ENCODE assay signal across 8 mouse cellular contexts in the genomic region with DNA sequence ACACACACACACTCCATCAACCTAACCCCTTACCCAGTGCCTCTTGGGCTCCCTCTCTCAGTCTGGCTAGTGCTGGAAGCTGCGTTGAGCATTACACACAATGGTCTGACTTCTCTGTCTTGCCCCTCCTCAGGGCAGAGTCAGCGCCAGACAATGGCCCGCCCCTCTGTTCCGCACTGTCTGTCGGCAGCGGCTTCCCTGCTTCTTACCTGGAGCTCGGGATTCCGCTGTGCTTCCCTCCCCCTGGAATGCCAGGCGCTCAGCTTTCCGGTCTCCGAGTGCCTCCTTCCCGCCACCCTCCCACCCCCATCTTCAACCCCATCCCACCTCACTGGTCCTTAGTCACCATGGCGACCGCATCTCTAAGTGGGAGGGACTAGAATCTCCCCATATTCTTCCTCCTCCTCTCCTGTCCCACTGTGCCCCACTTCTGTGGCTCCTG. TPM values are rescaled to one million over a fixed set of nuclear protein-coding genes. Genes with fewer than 3 reads are reported as not detected.
DNase-seq lines count a peak whose midpoint lies in the region; ATAC-seq lines count a peak whose summit lies in the region.

No protein-coding gene starts in this region.

- 3% methylated on average over 14 of the region's 14 CpGs for WGBS in heart, embryonic 15.5 days
- 2% methylated on average over 14 of the region's 14 CpGs for WGBS in hindbrain, embryonic 13.5 days
- under 1% methylated on average over 14 of the region's 14 CpGs for WGBS in midbrain, embryonic 16.5 days

- no peaks in the 10 kb centered on the region for H3K36me3 ChIP-seq in heart, embryonic 15.5 days
- peaks cover 11% of the 10 kb centered on the region for H3K36me3 ChIP-seq in hindbrain, embryonic 13.5 days
- H3K36me3 ChIP-seq in midbrain, embryonic 16.5 days (ENCODE audit: control insufficient read depth, insufficient read depth, low read length) = no peaks in the 10 kb centered on the region

- H3K27me3 ChIP-seq in heart, embryonic 15.5 days = peaks cover 49% of the 10 kb centered on the region
- H3K27me3 ChIP-seq in hindbrain, embryonic 13.5 days = 0 out of 2 replicates have a peak, but pooled peaks cover 5% of the 10 kb centered on the region
- no peaks in the 10 kb centered on the region for H3K27me3 ChIP-seq in midbrain, embryonic 16.5 days (ENCODE audit: control insufficient read depth, insufficient read depth, low read depth, low read length)

- H3K4me1 ChIP-seq in heart, embryonic 15.5 days (replicated peaks) = peaks cover 14% of the 10 kb centered on the region
- H3K4me1 ChIP-seq in hindbrain, embryonic 13.5 days (replicated peaks) = peaks cover 48% of the 10 kb centered on the region
- H3K4me1 ChIP-seq in midbrain, embryonic 16.5 days (ENCODE audit: control insufficient read depth, insufficient read depth, low read length) = peaks cover 25% of the 10 kb centered on the region

- no peak overlapping the region for H3K27ac ChIP-seq in heart, embryonic 15.5 days
- H3K27ac ChIP-seq in hindbrain, embryonic 13.5 days = peak overlapping the region; percentile 88
- peak overlapping the region; percentile 80 for H3K27ac ChIP-seq in midbrain, embryonic 16.5 days (ENCODE audit: low read length)

- H3K9ac ChIP-seq in heart, embryonic 15.5 days = no peak overlapping the region
- peak overlapping the region; percentile 82 for H3K9ac ChIP-seq in hindbrain, embryonic 13.5 days
- H3K9ac ChIP-seq in midbrain, embryonic 16.5 days (ENCODE audit: low read depth, low read length) = peak overlapping the region; percentile 75

- no peak for DNase-seq in heart, adult 9 months (ENCODE audit: low spot score in 2 of 2)
- DNase-seq in brain, embryonic 18.5 days (ENCODE audit: low read depth, low spot score) = peak; percentile 56
- DNase-seq in cerebellum, adult 8-10 months = no peak
- no peak for DNase-seq in thymus, postnatal 10 days (ENCODE audit: low spot score in 2 of 2)
- no peak for DNase-seq in urinary bladder, postnatal 4 days (ENCODE audit: low spot score in 2 of 2)

- H3K4me2 ChIP-seq in heart, embryonic 15.5 days = 0 out of 2 replicates have a peak overlapping the region, but pooled peaks have one; percentile 15
- peak overlapping the region; percentile 84 for H3K4me2 ChIP-seq in hindbrain, embryonic 13.5 days
- H3K4me2 ChIP-seq in midbrain, embryonic 16.5 days (ENCODE audit: low read length) = peak overlapping the region; percentile 82

- H3K9me3 ChIP-seq in heart, embryonic 15.5 days (replicated peaks) = no peaks in the 10 kb centered on the region
- H3K9me3 ChIP-seq in hindbrain, embryonic 13.5 days = no peaks in the 10 kb centered on the region
- H3K9me3 ChIP-seq in midbrain, embryonic 16.5 days (replicated peaks; ENCODE audit: control insufficient read depth, low read length, poor library complexity, severe bottlenecking) = no peaks in the 10 kb centered on the region

- ATAC-seq in heart, embryonic 15.5 days (replicated peaks; ENCODE audit: insufficient number of reproducible peaks, insufficient read depth, low FRiP score, low read depth) = no peak
- ATAC-seq in hindbrain, embryonic 13.5 days (ENCODE audit: low FRiP score) = peak; percentile 80
- ATAC-seq in midbrain, embryonic 16.5 days = peak; percentile 87

- no peak overlapping the region for H3K4me3 ChIP-seq in heart, embryonic 15.5 days
- H3K4me3 ChIP-seq in hindbrain, embryonic 13.5 days = peak overlapping the region; percentile 50
- H3K4me3 ChIP-seq in midbrain, embryonic 16.5 days (ENCODE audit: low read depth, low read length) = peak overlapping the region; percentile 56

RNA-seq across cellular contexts. Expression of a gene that starts 2.2 kb away (rescaled TPM):
- polyA plus RNA-seq in heart, embryonic 15.5 days (2015; fragmentation: Nextera tagmentation; extraction: Ambion mirVana) = 2.1 and 5.3 TPM in 2 replicates
- 25.5 and 27.4 TPM in 2 replicates for polyA plus RNA-seq in hindbrain, embryonic 13.5 days (2015; fragmentation: Nextera tagmentation; extraction: Ambion mirVana)
- 42.5 and 44.0 TPM in 2 replicates for polyA plus RNA-seq in midbrain, embryonic 16.5 days (2015; fragmentation: Nextera tagmentation; extraction: Ambion mirVana)

RNA-seq across cellular contexts. Expression of a gene that starts 33.9 kb away (rescaled TPM):
- 11.8 and 14.1 TPM in 2 replicates for polyA plus RNA-seq in heart, embryonic 15.5 days (2015; fragmentation: Nextera tagmentation; extraction: Ambion mirVana)
- 32.5 and 32.8 TPM in 2 replicates for polyA plus RNA-seq in hindbrain, embryonic 13.5 days (2015; fragmentation: Nextera tagmentation; extraction: Ambion mirVana)
- 36.7 and 39.3 TPM in 2 replicates for polyA plus RNA-seq in midbrain, embryonic 16.5 days (2015; fragmentation: Nextera tagmentation; extraction: Ambion mirVana)

RNA-seq across cellular contexts. Expression of a gene that starts 48.7 kb away (rescaled TPM):
- polyA plus RNA-seq in heart, embryonic 15.5 days (2015; fragmentation: Nextera tagmentation; extraction: Ambion mirVana) = 83.6 and 96.3 TPM in 2 replicates
- polyA plus RNA-seq in hindbrain, embryonic 13.5 days (2015; fragmentation: Nextera tagmentation; extraction: Ambion mirVana) = 36.9 and 37.8 TPM in 2 replicates
- polyA plus RNA-seq in midbrain, embryonic 16.5 days (2015; fragmentation: Nextera tagmentation; extraction: Ambion mirVana) = 18.3 and 19.2 TPM in 2 replicates

RNA-seq across cellular contexts. Expression of a gene that starts 51.0 kb away (rescaled TPM):
- 110 and 131 TPM in 2 replicates for polyA plus RNA-seq in heart, embryonic 15.5 days (2015; fragmentation: Nextera tagmentation; extraction: Ambion mirVana)
- polyA plus RNA-seq in hindbrain, embryonic 13.5 days (2015; fragmentation: Nextera tagmentation; extraction: Ambion mirVana) = 31.9 and 35.0 TPM in 2 replicates
- 51.0 and 59.7 TPM in 2 replicates for polyA plus RNA-seq in midbrain, embryonic 16.5 days (2015; fragmentation: Nextera tagmentation; extraction: Ambion mirVana)

Comparison
In these comparisons a context has a peak if more than half of its experiments do, and no peak if none do; other contexts are left out.
1. H3K4me2 ChIP-seq: peak in every context shown above with its lines; median percentile 84 in hindbrain, embryonic 13.5 days; 82 in midbrain, embryonic 16.5 days; 15 in heart, embryonic 15.5 days.